Mouse (Mus musculus) ES-E14 (cell line): ENCODE results near the gene Fam206a.

Experiments used
- CHD2 ChIP-seq: IDR thresholded peaks from 2 replicates; pipeline ENCODE4 v1.6.1; 2014; ENCODE audit warnings: mild to moderate bottlenecking, low read depth, low read length, inconsistent platforms
- HCFC1 ChIP-seq: IDR thresholded peaks from 2 replicates; pipeline ENCODE4 v1.6.1; 2012; ENCODE audit warnings: low read length, inconsistent platforms, borderline replicate concordance; ENCODE audit not compliant: insufficient read depth
- MAFK ChIP-seq: IDR thresholded peaks from 2 replicates; pipeline ENCODE4 v1.6.1; 2014; ENCODE audit warnings: mild to moderate bottlenecking, low read depth, low read length, inconsistent platforms; ENCODE audit not compliant: insufficient read depth
- ZC3H11A ChIP-seq: IDR thresholded peaks from 2 replicates; pipeline ENCODE4 v1.6.1; 2012; ENCODE audit warnings: low read depth, mild to moderate bottlenecking, inconsistent platforms, low read length, borderline replicate concordance
- ZNF384 ChIP-seq: IDR thresholded peaks from 2 replicates; pipeline ENCODE4 v1.6.1; 2012; ENCODE audit warnings: low read depth, low read length, inconsistent platforms

GRCm38 (mm10) chr4:56756966-56757600 lies 45.1 kb upstream of the Fam206a start:
- no peak for TF ChIP-seq HCFC1
- no peak for TF ChIP-seq ZC3H11A
- TF ChIP-seq CHD2 = no peak
- no peak for TF ChIP-seq ZNF384
- TF ChIP-seq MAFK = no peak
